14 mouse cellular contexts compared by ENCODE assay signal in genomic region chr19:20558952-20559351, GRCm38 (mm10).
DNase-seq lines count a peak whose midpoint lies in the region; ATAC-seq lines count a peak whose summit lies in the region.
"Had no signal": no experiment of that assay in that cellular context is flagged by ENCODE, and none has a peak within 500 bp of the region (broad histone marks: within the 10 kb centered on the region; RNA-seq: fewer than 3 reads in every experiment).

No protein-coding gene starts in this region.

- peaks cover 10% of the 10 kb centered on the region for H3K4me1 ChIP-seq in liver, embryonic 12.5 days
- H3K4me1 ChIP-seq: embryonic facial prominence, embryonic 10.5 days; midbrain, embryonic 10.5 days; neural tube, embryonic 15.5 days had no signal

- no peak overlapping the region for H3K4me3 ChIP-seq in liver, embryonic 12.5 days
- H3K4me3 ChIP-seq: embryonic facial prominence, embryonic 10.5 days; midbrain, embryonic 10.5 days; neural tube, embryonic 15.5 days had no signal

- DNase-seq in adrenal gland, adult (ENCODE audit: inconsistent age in 2 of 2, low spot score in 1 of 2), result peak; percentile 51 to 71
- no peak for DNase-seq in adrenal gland, adult 18-20 months (ENCODE audit: low spot score in 2 of 2)
- DNase-seq in 3134 (ENCODE audit: extremely low read depth, insufficient read length, low spot score), result peak; percentile 16
- peak; percentile 20 for DNase-seq in c-Kit-negative CD71-positive TER-119-positive erythroid progenitor cells, embryonic 14.5 days (ENCODE audit: low read depth, low spot score)
- DNase-seq in B cell, adult 2 months, result no peak
- DNase-seq in natural killer cell, adult 2 months (ENCODE audit: low spot score in 2 of 2), result no peak
- no peak for DNase-seq in gastrocnemius, postnatal 10 days
- DNase-seq: heart, postnatal 4 days; thymus, postnatal 36 days had no signal

- H3K4me2 ChIP-seq in liver, embryonic 12.5 days, result no peak overlapping the region
- H3K4me2 ChIP-seq: neural tube, embryonic 15.5 days had no signal

- H3K36me3 ChIP-seq in liver, embryonic 12.5 days, result no peaks in the 10 kb centered on the region
- H3K36me3 ChIP-seq: embryonic facial prominence, embryonic 10.5 days; midbrain, embryonic 10.5 days; neural tube, embryonic 15.5 days had no signal

- H3K9ac ChIP-seq in liver, embryonic 12.5 days, result no peak overlapping the region
- H3K9ac ChIP-seq: neural tube, embryonic 15.5 days had no signal

- no peaks in the 10 kb centered on the region for H3K27me3 ChIP-seq in liver, embryonic 12.5 days (replicated peaks)
- H3K27me3 ChIP-seq: neural tube, embryonic 15.5 days had no signal

- no peak overlapping the region for H3K27ac ChIP-seq in liver, embryonic 12.5 days
- H3K27ac ChIP-seq: embryonic facial prominence, embryonic 10.5 days; kidney, postnatal 0 days; midbrain, embryonic 10.5 days; neural tube, embryonic 15.5 days had no signal

- no peaks in the 10 kb centered on the region for H3K9me3 ChIP-seq in liver, embryonic 12.5 days (replicated peaks)
- H3K9me3 ChIP-seq: embryonic facial prominence, embryonic 10.5 days; midbrain, embryonic 10.5 days; neural tube, embryonic 15.5 days had no signal

- WGBS in liver, embryonic 12.5 days (ENCODE audit: insufficient replicate concordance), result 51% methylated on average over 3 of the region's 3 CpGs

- ATAC-seq in liver, embryonic 12.5 days, result peak; percentile 67; the same call in 1 of the 2 replicates

Comparison
In these comparisons a context has a peak if more than half of its experiments do, and no peak if none do; other contexts are left out.
1. DNase-seq: peak in adrenal gland, adult (2 of 2), 3134 (single experiment) and c-Kit-negative CD71-positive TER-119-positive erythroid progenitor cells, embryonic 14.5 days (single experiment); none in adrenal gland, adult 18-20 months (0 of 2), B cell, adult 2 months (0 of 2), natural killer cell, adult 2 months (0 of 2) and gastrocnemius, postnatal 10 days (single experiment).